29 mouse cellular contexts compared by ENCODE assay signal in the genomic region with DNA sequence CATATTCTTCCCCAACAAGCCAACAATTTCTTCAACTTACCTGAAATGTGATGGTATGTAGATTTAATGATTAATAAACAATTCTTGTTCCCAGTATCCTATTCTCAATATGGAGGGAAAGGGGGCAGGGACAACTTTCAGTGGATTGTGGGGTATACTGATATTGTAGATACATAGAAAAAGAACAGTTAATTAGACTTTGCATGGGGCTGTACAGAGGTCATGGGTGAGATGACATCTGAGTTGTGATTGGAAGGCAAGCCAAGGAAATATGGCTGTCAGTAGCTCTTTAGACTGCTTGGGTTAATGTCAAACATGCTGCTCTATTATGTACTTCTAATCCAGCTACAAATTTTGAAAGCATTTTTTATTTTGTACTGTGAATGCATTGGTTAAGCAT.
"Had no signal": no experiment of that assay in that cellular context is flagged by ENCODE, and none has a peak within 500 bp of the region (broad histone marks: within the 10 kb centered on the region; RNA-seq: fewer than 3 reads in every experiment).

No protein-coding gene starts in this region.

- H3K4me3 ChIP-seq: embryonic facial prominence, embryonic 10.5 days; embryonic facial prominence, embryonic 12.5 days; embryonic facial prominence, embryonic 13.5 days; embryonic facial prominence, embryonic 15.5 days; erythroblast, embryonic 14.5 days; forebrain, embryonic 10.5 days; forebrain, embryonic 12.5 days; forebrain, embryonic 13.5 days; forebrain, embryonic 15.5 days; gastrocnemius, adult 2 months; heart, adult 2 months had no signal

- H3K4me2 ChIP-seq: embryonic facial prominence, embryonic 12.5 days; embryonic facial prominence, embryonic 13.5 days; embryonic facial prominence, embryonic 15.5 days; forebrain, embryonic 12.5 days; forebrain, embryonic 13.5 days; forebrain, embryonic 15.5 days had no signal

- H3K36me3 ChIP-seq: embryonic facial prominence, embryonic 10.5 days; embryonic facial prominence, embryonic 12.5 days; embryonic facial prominence, embryonic 13.5 days; embryonic facial prominence, embryonic 15.5 days; forebrain, embryonic 10.5 days; forebrain, embryonic 12.5 days; forebrain, embryonic 15.5 days had no signal

- H3K27me3 ChIP-seq: embryonic facial prominence, embryonic 12.5 days; embryonic facial prominence, embryonic 13.5 days; embryonic facial prominence, embryonic 15.5 days; forebrain, embryonic 12.5 days; forebrain, embryonic 13.5 days; forebrain, embryonic 15.5 days had no signal

- H3K9ac ChIP-seq: embryonic facial prominence, embryonic 12.5 days; embryonic facial prominence, embryonic 13.5 days; embryonic facial prominence, embryonic 15.5 days; forebrain, embryonic 12.5 days; forebrain, embryonic 13.5 days; forebrain, embryonic 15.5 days; forebrain, postnatal 0 days had no signal

- ATAC-seq: forebrain, embryonic 13.5 days; forebrain, embryonic 14.5 days; forebrain, embryonic 15.5 days; forebrain, embryonic 16.5 days; forebrain, postnatal 0 days had no signal

- H3K4me1 ChIP-seq: embryonic facial prominence, embryonic 10.5 days; embryonic facial prominence, embryonic 12.5 days; embryonic facial prominence, embryonic 13.5 days; embryonic facial prominence, embryonic 15.5 days; forebrain, embryonic 12.5 days; forebrain, embryonic 13.5 days; forebrain, embryonic 15.5 days had no signal

- H3K27ac ChIP-seq: embryonic facial prominence, embryonic 10.5 days; embryonic facial prominence, embryonic 12.5 days; embryonic facial prominence, embryonic 13.5 days; embryonic facial prominence, embryonic 15.5 days; forebrain, embryonic 10.5 days; forebrain, embryonic 12.5 days; forebrain, embryonic 13.5 days; forebrain, embryonic 15.5 days; gastrocnemius, adult 2 months; heart, adult 2 months had no signal

- DNase-seq: cerebellum, adult 2 months; cerebellum, adult 8-10 months; cerebellum, adult 9-10 months; cerebellum, adult 9-11 months; cerebellum, postnatal 10 days; cerebellum, postnatal 14 days; cerebellum, postnatal 25 days; cerebellum, postnatal 36 days; embryo, embryonic 11 days; forebrain, postnatal 0 days; gastrocnemius, adult 2 months; gastrocnemius, postnatal 10 days; gastrocnemius, postnatal 14 days; gastrocnemius, postnatal 25 days; gastrocnemius, postnatal 36 days; heart, adult 11 months; heart, adult 18-20 months; heart, adult 2 months had no signal

- H3K9me3 ChIP-seq: embryonic facial prominence, embryonic 10.5 days; embryonic facial prominence, embryonic 12.5 days; embryonic facial prominence, embryonic 13.5 days; embryonic facial prominence, embryonic 15.5 days; forebrain, embryonic 10.5 days; forebrain, embryonic 12.5 days; forebrain, embryonic 13.5 days; forebrain, embryonic 15.5 days had no signal
